20 mouse cellular contexts compared by ENCODE assay signal in genomic region chr10:90814412-90814811, GRCm38 (mm10).
DNase-seq lines count a peak whose midpoint lies in the region; ATAC-seq and TF ChIP-seq lines count a peak whose summit lies in the region.
"Had no signal": no experiment of that assay in that cellular context is flagged by ENCODE, and none has a peak within 500 bp of the region (broad histone marks: within the 10 kb centered on the region; RNA-seq: fewer than 3 reads in every experiment).

No protein-coding gene starts in this region.

- H3K9me3 ChIP-seq in hindbrain, embryonic 14.5 days (ENCODE audit: control insufficient read depth, low read length) = no peaks in the 10 kb centered on the region
- H3K9me3 ChIP-seq in liver, embryonic 12.5 days (replicated peaks) = no peaks in the 10 kb centered on the region
- H3K9me3 ChIP-seq: neural tube, embryonic 12.5 days had no signal

- DNase-seq in layer of hippocampus, adult 2 months (ENCODE audit: low spot score in 2 of 2) = no peak
- DNase-seq in layer of hippocampus, postnatal 10 days (ENCODE audit: low spot score in 2 of 2) = no peak
- DNase-seq in cerebellum, adult 11 months = peak; percentile 75
- peak; percentile 90 to 94 for DNase-seq in cerebellum, postnatal 10 days
- DNase-seq in hindbrain, embryonic 14.5 days (ENCODE audit: low spot score) = no peak
- no peak for DNase-seq in T-cell, adult 2 months (ENCODE audit: low spot score)
- DNase-seq in ovary, postnatal 10 days (ENCODE audit: low spot score) = no peak
- DNase-seq: adrenal gland, postnatal 36 days; gastrocnemius, postnatal 14 days; kidney, adult 9 months; kidney, postnatal 36 days; lung, embryonic 14.5 days; right cerebral cortex, postnatal 25 days; thymus, postnatal 14 days had no signal

- H3K27me3 ChIP-seq in hindbrain, embryonic 14.5 days (ENCODE audit: control insufficient read depth, insufficient read depth, low read length) = no peaks in the 10 kb centered on the region
- no peaks in the 10 kb centered on the region for H3K27me3 ChIP-seq in liver, embryonic 12.5 days (replicated peaks)
- H3K27me3 ChIP-seq: neural tube, embryonic 12.5 days had no signal

- no peak overlapping the region for H3K4me2 ChIP-seq in hindbrain, embryonic 14.5 days (replicated peaks)
- H3K4me2 ChIP-seq in liver, embryonic 12.5 days = no peak overlapping the region
- H3K4me2 ChIP-seq: liver, embryonic 11.5 days; lung, embryonic 14.5 days; neural tube, embryonic 12.5 days had no signal

- TF ChIP-seq CTCF in layer of hippocampus, adult 2 months (conservative IDR thresholded peaks at IDR 0.05) = no peak

- 35% methylated on average over 6 of the region's 6 CpGs for WGBS in hindbrain, embryonic 14.5 days
- 65% methylated on average over 6 of the region's 6 CpGs for WGBS in liver, embryonic 12.5 days (ENCODE audit: insufficient replicate concordance)

- peak; percentile 54; the same call in 1 of the 2 replicates for ATAC-seq in hindbrain, embryonic 14.5 days (ENCODE audit: low FRiP score)
- ATAC-seq in liver, embryonic 12.5 days = no peak
- ATAC-seq: inflammation-experienced regulatory T-cells, adult 6 months; Patski had no signal

- H3K9ac ChIP-seq in hindbrain, embryonic 14.5 days = no peak overlapping the region
- no peak overlapping the region for H3K9ac ChIP-seq in liver, embryonic 12.5 days
- H3K9ac ChIP-seq: lung, embryonic 14.5 days; neural tube, embryonic 12.5 days had no signal

- peak overlapping the region; percentile 36; the same call in 1 of the 2 replicates for H3K27ac ChIP-seq in layer of hippocampus, adult 2 months
- peak overlapping the region; percentile 4; the same call in 1 of the 2 replicates for H3K27ac ChIP-seq in hindbrain, embryonic 14.5 days
- H3K27ac ChIP-seq in liver, embryonic 12.5 days = no peak overlapping the region
- H3K27ac ChIP-seq: macrophage; neural tube, embryonic 12.5 days had no signal

- no peaks in the 10 kb centered on the region for H3K36me3 ChIP-seq in hindbrain, embryonic 14.5 days (replicated peaks; ENCODE audit: control insufficient read depth, insufficient read depth)
- no peaks in the 10 kb centered on the region for H3K36me3 ChIP-seq in liver, embryonic 12.5 days
- H3K36me3 ChIP-seq: neural tube, embryonic 12.5 days had no signal

- H3K4me3 ChIP-seq in layer of hippocampus, adult 2 months = no peak overlapping the region
- H3K4me3 ChIP-seq in hindbrain, embryonic 14.5 days (replicated peaks; ENCODE audit: low read length) = no peak overlapping the region
- H3K4me3 ChIP-seq in liver, embryonic 12.5 days = no peak overlapping the region
- H3K4me3 ChIP-seq: neural tube, embryonic 12.5 days had no signal

- H3K4me1 ChIP-seq in hindbrain, embryonic 14.5 days (replicated peaks; ENCODE audit: control insufficient read depth, insufficient read depth, low read length) = peaks cover 17% of the 10 kb centered on the region
- H3K4me1 ChIP-seq in liver, embryonic 12.5 days = no peaks in the 10 kb centered on the region

Comparison
In these comparisons a context has a peak if more than half of its experiments do, and no peak if none do; other contexts are left out.
1. DNase-seq: peak in cerebellum, adult 11 months (single experiment) and cerebellum, postnatal 10 days (2 of 2); none in layer of hippocampus, adult 2 months (0 of 2), layer of hippocampus, postnatal 10 days (0 of 2), hindbrain, embryonic 14.5 days (single experiment), T-cell, adult 2 months (single experiment) and ovary, postnatal 10 days (single experiment).